Mouse (Mus musculus): Measurements from ENCODE around the gene Plcb1. TPM values are rescaled to one million over a fixed set of nuclear protein-coding genes. Genes with fewer than 3 reads are reported as not detected.

Plcb1 gene
- polyA plus RNA-seq, 1 experiment from 2014 or later, result 4.6 TPM

- Histone ChIP-seq H3K4me3 (ENCODE audit: low read depth, low read length) (no peak overlapping the region), H3K9ac (ENCODE audit: low read depth, low read length) (no peak overlapping the region), H3K36me3 (ENCODE audit: control insufficient read depth, insufficient read depth) (no peaks in the 10 kb centered on the region), H3K4me2 (ENCODE audit: low read depth, low read length) (no peak overlapping the region), H3K27me3 (ENCODE audit: control insufficient read depth, insufficient read depth, low read depth, low read length) (no peaks in the 10 kb centered on the region), H3K4me1 (ENCODE audit: control insufficient read depth, low read depth, low read length) (no peaks in the 10 kb centered on the region), H3K27ac (ENCODE audit: low read length) (no peak overlapping the region), H3K9me3 (replicated peaks; ENCODE audit: control insufficient read depth, low read length) (no peaks in the 10 kb centered on the region)
- WGBS (ENCODE audit: insufficient replicate concordance), result 74% methylated on average over 5 of the region's 5 CpGs
- ATAC-seq (ENCODE audit: low read depth), result no peak
Measured at GRCm38 (mm10) chr2:135029288-135029687, 243.4 kb downstream of the Plcb1 start.

DNA sequence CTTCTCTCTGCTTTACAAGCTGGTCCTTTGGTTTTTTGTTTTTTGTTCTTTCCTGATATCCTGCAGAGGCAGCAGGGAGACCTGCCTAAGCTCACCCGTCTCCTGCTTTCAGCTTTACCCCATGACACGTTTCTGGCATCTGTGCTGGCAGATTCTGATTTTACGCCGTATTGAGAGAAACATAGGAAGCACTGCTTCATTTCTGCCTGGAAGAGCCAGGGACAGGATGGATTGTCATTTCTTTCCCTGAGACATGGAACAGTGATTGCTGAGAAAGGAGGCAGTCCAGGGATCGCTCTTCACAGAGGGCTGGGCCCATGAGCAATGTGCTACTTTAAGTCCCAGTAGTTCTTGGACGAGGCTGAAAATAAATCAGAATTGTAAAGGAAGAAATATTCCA, 243.8 kb downstream of the Plcb1 start:
- no peak for ATAC-seq (ENCODE audit: low read depth)
- 57% methylated on average over 6 of the region's 6 CpGs for WGBS (ENCODE audit: insufficient replicate concordance)

DNA sequence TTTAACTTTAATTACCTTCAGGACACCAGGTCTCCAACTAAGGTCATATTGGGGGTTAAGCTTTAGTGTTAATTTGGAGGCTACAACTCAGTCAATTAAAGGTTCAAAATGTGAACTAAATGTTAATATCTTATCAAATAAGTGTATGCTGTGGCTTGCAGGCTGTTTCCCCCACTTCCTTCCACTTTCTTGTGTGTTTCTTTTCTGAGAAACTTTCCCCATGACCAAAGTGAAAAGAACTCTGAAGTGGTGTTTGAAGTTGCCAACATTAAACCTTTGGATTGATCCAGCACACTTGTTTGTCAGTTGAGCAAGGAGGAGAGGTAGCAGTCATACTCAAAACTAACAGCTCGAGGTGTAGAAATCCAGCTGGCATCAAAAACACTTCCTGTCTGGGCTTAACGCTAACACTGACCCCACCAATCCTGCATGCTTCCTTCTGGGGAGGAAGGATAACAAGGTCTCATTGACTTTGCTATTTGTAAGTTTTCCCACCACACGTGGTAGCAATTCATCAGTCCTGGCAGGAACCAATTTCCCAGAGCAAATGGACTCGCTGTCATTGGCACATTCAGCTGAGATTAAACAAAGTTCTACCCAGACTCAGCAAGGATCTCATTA, 249.9 kb downstream of the Plcb1 start:
- Histone ChIP-seq H3K4me2 (ENCODE audit: low read depth, low read length) (no peak overlapping the region), H3K9ac (ENCODE audit: low read depth, low read length) (no peak overlapping the region), H3K36me3 (ENCODE audit: control insufficient read depth, insufficient read depth) (no peaks in the 10 kb centered on the region), H3K27ac (ENCODE audit: low read length) (no peak overlapping the region), H3K9me3 (replicated peaks; ENCODE audit: control insufficient read depth, low read length) (no peaks in the 10 kb centered on the region), H3K4me1 (ENCODE audit: control insufficient read depth, low read depth, low read length) (no peaks in the 10 kb centered on the region), H3K27me3 (ENCODE audit: control insufficient read depth, insufficient read depth, low read depth, low read length) (no peaks in the 10 kb centered on the region), H3K4me3 (ENCODE audit: low read depth, low read length) (no peak overlapping the region)
- 5% methylated on average over 4 of the region's 4 CpGs for WGBS (ENCODE audit: insufficient replicate concordance)
- ATAC-seq (ENCODE audit: low read depth), result no peak

More for the DNA sequence above, 243.8 kb downstream of the Plcb1 start:
- no peaks in the 10 kb centered on the region for H3K4me1 ChIP-seq (ENCODE audit: control insufficient read depth, low read depth, low read length)
- no peak overlapping the region for H3K4me3 ChIP-seq (ENCODE audit: low read depth, low read length)
- no peak overlapping the region for H3K27ac ChIP-seq (ENCODE audit: low read length)
- H3K36me3 ChIP-seq (ENCODE audit: control insufficient read depth, insufficient read depth), result no peaks in the 10 kb centered on the region
- H3K9ac ChIP-seq (ENCODE audit: low read depth, low read length), result no peak overlapping the region
- H3K9me3 ChIP-seq (replicated peaks; ENCODE audit: control insufficient read depth, low read length), result no peaks in the 10 kb centered on the region
- no peak overlapping the region for H3K4me2 ChIP-seq (ENCODE audit: low read depth, low read length)
- no peaks in the 10 kb centered on the region for H3K27me3 ChIP-seq (ENCODE audit: control insufficient read depth, insufficient read depth, low read depth, low read length)

DNA sequence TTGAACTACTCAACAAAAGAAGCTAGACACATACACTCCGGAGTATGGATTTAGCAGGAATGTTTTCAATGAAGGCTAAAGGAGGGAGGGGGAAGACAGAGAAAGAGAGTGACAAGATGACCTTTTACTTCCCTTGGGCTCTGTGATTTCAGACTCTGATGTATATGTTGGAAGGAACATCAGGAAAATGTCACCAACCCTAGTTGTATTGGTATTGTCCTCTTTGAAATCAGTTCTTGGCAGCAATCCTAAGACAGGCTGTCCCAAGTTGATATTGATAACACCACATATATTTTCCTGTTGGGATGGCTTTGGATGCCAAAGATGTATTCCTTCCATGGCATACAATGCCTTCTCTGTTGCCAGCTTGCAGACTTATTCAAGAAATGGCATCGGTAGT, 262.9 kb downstream of the Plcb1 start:
- Histone ChIP-seq H3K27me3 (ENCODE audit: control insufficient read depth, insufficient read depth, low read depth, low read length) (no peaks in the 10 kb centered on the region), H3K9me3 (replicated peaks; ENCODE audit: control insufficient read depth, low read length) (no peaks in the 10 kb centered on the region), H3K9ac (ENCODE audit: low read depth, low read length) (no peak overlapping the region), H3K27ac (ENCODE audit: low read length) (no peak overlapping the region), H3K4me2 (ENCODE audit: low read depth, low read length) (no peak overlapping the region), H3K4me1 (ENCODE audit: control insufficient read depth, low read depth, low read length) (no peaks in the 10 kb centered on the region), H3K36me3 (ENCODE audit: control insufficient read depth, insufficient read depth) (no peaks in the 10 kb centered on the region), H3K4me3 (ENCODE audit: low read depth, low read length) (no peak overlapping the region)
- 75% methylated on average over 2 of the region's 2 CpGs for WGBS (ENCODE audit: insufficient replicate concordance)
- no peak for ATAC-seq (ENCODE audit: low read depth)

- Histone ChIP-seq H3K9me3 (replicated peaks; ENCODE audit: control insufficient read depth, low read length) (no peaks in the 10 kb centered on the region), H3K4me2 (ENCODE audit: low read depth, low read length) (no peak overlapping the region), H3K36me3 (ENCODE audit: control insufficient read depth, insufficient read depth) (no peaks in the 10 kb centered on the region), H3K9ac (ENCODE audit: low read depth, low read length) (no peak overlapping the region), H3K27me3 (ENCODE audit: control insufficient read depth, insufficient read depth, low read depth, low read length) (no peaks in the 10 kb centered on the region), H3K4me1 (ENCODE audit: control insufficient read depth, low read depth, low read length) (no peaks in the 10 kb centered on the region), H3K4me3 (ENCODE audit: low read depth, low read length) (no peak overlapping the region), H3K27ac (ENCODE audit: low read length) (no peak overlapping the region)
- WGBS (ENCODE audit: insufficient replicate concordance), result 69% methylated on average over 6 of the region's 6 CpGs
- no peak for ATAC-seq (ENCODE audit: low read depth)
Measured at GRCm38 (mm10) chr2:135049283-135049682, 263.4 kb downstream of the Plcb1 start.

GRCm38 (mm10) chr2:135051540-135052288, 265.8 kb downstream of the Plcb1 start:
- no peaks in the 10 kb centered on the region for H3K36me3 ChIP-seq (ENCODE audit: control insufficient read depth, insufficient read depth)
- H3K9ac ChIP-seq (ENCODE audit: low read depth, low read length), result no peak overlapping the region
- no peaks in the 10 kb centered on the region for H3K9me3 ChIP-seq (replicated peaks; ENCODE audit: control insufficient read depth, low read length)
- WGBS (ENCODE audit: insufficient replicate concordance), result 65% methylated on average over 4 of the region's 4 CpGs
- no peak overlapping the region for H3K4me2 ChIP-seq (ENCODE audit: low read depth, low read length)
- no peaks in the 10 kb centered on the region for H3K27me3 ChIP-seq (ENCODE audit: control insufficient read depth, insufficient read depth, low read depth, low read length)
- no peak overlapping the region for H3K27ac ChIP-seq (ENCODE audit: low read length)
- no peaks in the 10 kb centered on the region for H3K4me1 ChIP-seq (ENCODE audit: control insufficient read depth, low read depth, low read length)
- ATAC-seq (ENCODE audit: low read depth), result no peak
- H3K4me3 ChIP-seq (ENCODE audit: low read depth, low read length), result no peak overlapping the region

- Histone ChIP-seq H3K4me2 (ENCODE audit: low read depth, low read length) (no peak overlapping the region), H3K4me3 (ENCODE audit: low read depth, low read length) (no peak overlapping the region), H3K27me3 (ENCODE audit: control insufficient read depth, insufficient read depth, low read depth, low read length) (no peaks in the 10 kb centered on the region), H3K36me3 (ENCODE audit: control insufficient read depth, insufficient read depth) (no peaks in the 10 kb centered on the region), H3K9me3 (replicated peaks; ENCODE audit: control insufficient read depth, low read length) (no peaks in the 10 kb centered on the region), H3K4me1 (ENCODE audit: control insufficient read depth, low read depth, low read length) (no peaks in the 10 kb centered on the region), H3K27ac (ENCODE audit: low read length) (no peak overlapping the region), H3K9ac (ENCODE audit: low read depth, low read length) (no peak overlapping the region)
- ATAC-seq (ENCODE audit: low read depth), result no peak
- 44% methylated on average over 3 of the region's 3 CpGs for WGBS (ENCODE audit: insufficient replicate concordance)
Measured at GRCm38 (mm10) chr2:135053391-135053790, 267.5 kb downstream of the Plcb1 start.

DNA sequence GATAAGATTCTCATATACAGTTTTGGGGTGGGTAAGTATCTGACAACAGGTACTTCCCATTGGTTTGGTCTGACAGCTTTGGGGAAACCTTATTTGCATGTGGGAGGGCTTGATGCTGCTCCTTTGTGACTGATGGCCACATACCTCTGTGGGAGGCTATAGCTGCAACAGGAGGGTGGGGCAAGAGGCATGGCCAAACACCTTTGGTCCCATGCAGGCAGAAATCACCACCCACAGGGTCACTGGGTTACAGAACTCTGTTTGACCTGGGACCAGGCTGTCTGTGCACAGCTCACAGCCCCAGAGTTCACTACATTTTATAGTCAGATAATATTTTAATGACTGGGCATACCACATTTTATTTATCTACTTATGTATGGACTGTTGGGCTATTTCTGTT, 281.6 kb downstream of the Plcb1 start:
- no peak overlapping the region for H3K4me3 ChIP-seq (ENCODE audit: low read depth, low read length)
- no peaks in the 10 kb centered on the region for H3K4me1 ChIP-seq (ENCODE audit: control insufficient read depth, low read depth, low read length)
- no peak overlapping the region for H3K9ac ChIP-seq (ENCODE audit: low read depth, low read length)
- H3K36me3 ChIP-seq (ENCODE audit: control insufficient read depth, insufficient read depth), result no peaks in the 10 kb centered on the region
- H3K4me2 ChIP-seq (ENCODE audit: low read depth, low read length), result no peak overlapping the region
- H3K27ac ChIP-seq (ENCODE audit: low read length), result no peak overlapping the region
- no peaks in the 10 kb centered on the region for H3K27me3 ChIP-seq (ENCODE audit: control insufficient read depth, insufficient read depth, low read depth, low read length)
- peak; percentile 70; the same call in 1 of the 2 replicates for ATAC-seq (ENCODE audit: low read depth)
- no peaks in the 10 kb centered on the region for H3K9me3 ChIP-seq (replicated peaks; ENCODE audit: control insufficient read depth, low read length)

- Histone ChIP-seq H3K9ac (ENCODE audit: low read depth, low read length) (no peak overlapping the region), H3K9me3 (replicated peaks; ENCODE audit: control insufficient read depth, low read length) (no peaks in the 10 kb centered on the region), H3K27ac (ENCODE audit: low read length) (no peak overlapping the region), H3K4me1 (ENCODE audit: control insufficient read depth, low read depth, low read length) (no peaks in the 10 kb centered on the region), H3K4me2 (ENCODE audit: low read depth, low read length) (no peak overlapping the region), H3K4me3 (ENCODE audit: low read depth, low read length) (no peak overlapping the region), H3K36me3 (ENCODE audit: control insufficient read depth, insufficient read depth) (no peaks in the 10 kb centered on the region), H3K27me3 (ENCODE audit: control insufficient read depth, insufficient read depth, low read depth, low read length) (no peaks in the 10 kb centered on the region)
- 72% methylated on average over 4 of the region's 4 CpGs for WGBS (ENCODE audit: insufficient replicate concordance)
- no peak for ATAC-seq (ENCODE audit: low read depth)
Measured at GRCm38 (mm10) chr2:135071349-135071748, 285.5 kb downstream of the Plcb1 start.
